Mouse (Mus musculus) ES-Bruce4 (cell line): ENCODE results near the gene Pcsk5. TPM values are rescaled to one million over a fixed set of nuclear protein-coding genes. Genes with fewer than 3 reads are reported as not detected.

Source experiments
- H3K27ac ChIP-seq: 2 replicates; pipeline ENCODE4 v1.5.1; 2012; ENCODE audit warnings: low read length, inconsistent platforms; ENCODE audit not compliant: insufficient read depth
- H3K27me3 ChIP-seq: 2 replicates; pipeline ENCODE4 v1.6.1; 2012; ENCODE audit warnings: mild to moderate bottlenecking, low read length, inconsistent platforms; ENCODE audit not compliant: control insufficient read depth, poor library complexity, insufficient read depth, severe bottlenecking
- H3K36me3 ChIP-seq: 2 replicates; pipeline ENCODE4 v1.6.1; 2012; ENCODE audit warnings: inconsistent platforms, mild to moderate bottlenecking, low read length, moderate library complexity; ENCODE audit not compliant: control insufficient read depth, poor library complexity, insufficient read depth, severe bottlenecking
- H3K4me1 ChIP-seq: one replicate; pipeline ENCODE4 v1.8.1; 2011; ENCODE audit warnings: low read length; ENCODE audit not compliant: control insufficient read depth, insufficient read depth
- H3K4me3 ChIP-seq: 2 replicates; pipeline ENCODE4 v1.5.1; 2011; ENCODE audit warnings: low read depth, mild to moderate bottlenecking, low read length
- H3K9ac ChIP-seq: 2 replicates; pipeline ENCODE4 v1.6.1; 2012; ENCODE audit warnings: low read depth, mild to moderate bottlenecking, inconsistent platforms; ENCODE audit not compliant: poor library complexity, severe bottlenecking
- H3K9me3 ChIP-seq: replicated peaks from 2 replicates; pipeline ENCODE4 v1.6.1; 2012; ENCODE audit warnings: mild to moderate bottlenecking, low read length, inconsistent platforms; ENCODE audit not compliant: control insufficient read depth, poor library complexity, insufficient read depth, severe bottlenecking
- CTCF ChIP-seq: IDR thresholded peaks from one replicate; pipeline ENCODE4 v1.8.1; 2011; ENCODE audit warnings: low read depth, low read length
- EP300 ChIP-seq: IDR thresholded peaks from 2 replicates; pipeline ENCODE4 v1.6.1; 2011; ENCODE audit warnings: low read depth, low read length; ENCODE audit not compliant: insufficient read depth
- POLR2A ChIP-seq: IDR thresholded peaks from one replicate; pipeline ENCODE4 v1.8.1; 2011; ENCODE audit warnings: low read length; ENCODE audit not compliant: insufficient read depth
- polyA plus RNA-seq: library from polyadenylated mRNA; stranded (reverse); fragments of >200 nt; gene quantifications from 2 replicates; pipeline ENCODE4 v1.2.4, GENCODE M21; 2011; ENCODE audit warnings: low read depth; ENCODE audit not compliant: missing spikeins, insufficient read depth, insufficient read length

The Pcsk5 gene
- polyA plus RNA-seq, 1 experiment, result 0.33 TPM

DNA sequence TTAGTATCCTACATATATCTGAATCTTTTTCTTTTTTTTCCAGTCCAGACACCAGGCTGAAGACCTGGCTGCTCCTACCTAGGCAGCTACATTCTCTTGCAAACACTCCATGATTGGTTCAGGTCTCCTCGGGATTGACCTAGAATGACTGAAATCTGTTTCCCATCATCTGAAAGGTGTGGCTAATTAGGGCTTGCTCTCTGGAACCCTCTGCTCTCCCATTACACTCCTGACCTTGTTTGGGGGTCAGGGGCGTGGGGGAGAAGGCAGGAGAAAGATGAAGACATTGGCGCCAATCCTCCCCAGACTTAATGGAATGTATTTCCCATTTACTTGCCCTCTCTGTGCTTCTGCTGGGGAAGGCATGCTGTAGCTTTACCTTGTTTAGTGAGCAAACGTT is 366.2 kb downstream of the Pcsk5 start:
- Histone ChIP-seq H3K27me3 (no peaks in the 10 kb centered on the region), H3K4me1 (no peaks in the 10 kb centered on the region), H3K9ac (no peak overlapping the region), H3K4me3 (no peak overlapping the region), H3K27ac (no peak overlapping the region), H3K9me3 (no peaks in the 10 kb centered on the region), H3K36me3 (no peaks in the 10 kb centered on the region)
- TF ChIP-seq CTCF, result no peak
- no peak for TF ChIP-seq POLR2A
- TF ChIP-seq EP300, result no peak

DNA sequence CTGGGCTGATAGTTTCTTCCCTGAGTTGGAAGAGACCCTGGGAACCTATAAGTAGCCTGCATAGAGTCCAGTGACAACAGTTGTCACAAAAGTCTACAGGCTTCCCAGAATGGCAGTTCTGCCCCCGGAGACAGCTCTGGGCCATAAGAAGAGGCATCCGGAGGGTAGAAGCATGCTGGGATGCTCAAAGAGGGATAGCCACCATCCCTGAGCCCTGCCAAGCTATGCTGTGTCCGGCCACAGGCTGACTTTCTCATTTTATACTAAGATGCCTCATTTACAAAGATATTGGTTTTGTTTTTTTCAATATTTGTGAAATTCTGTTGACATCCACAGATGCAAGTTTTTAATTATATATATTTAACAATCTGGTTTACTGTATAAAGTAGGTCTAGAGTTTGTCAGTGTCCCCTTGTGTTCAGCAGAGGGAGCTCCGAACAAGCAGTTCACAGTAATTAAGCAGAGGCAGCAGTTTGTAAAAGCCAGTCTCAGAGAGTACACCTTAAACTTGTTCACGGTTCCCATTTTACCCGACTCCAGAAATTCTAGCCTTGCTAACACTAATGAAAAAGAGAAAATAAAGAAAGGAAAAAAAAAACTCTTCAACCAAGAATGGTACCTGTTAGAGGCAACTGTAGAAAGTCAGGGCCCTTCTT is 369.7 kb downstream of the Pcsk5 start:
- no peaks in the 10 kb centered on the region for H3K4me1 ChIP-seq
- H3K4me3 ChIP-seq, result no peak overlapping the region
- H3K9ac ChIP-seq, result no peak overlapping the region
- H3K9me3 ChIP-seq, result no peaks in the 10 kb centered on the region
- no peaks in the 10 kb centered on the region for H3K27me3 ChIP-seq
- TF ChIP-seq POLR2A, result no peak
- TF ChIP-seq CTCF, result no peak
- TF ChIP-seq EP300, result no peak
- H3K36me3 ChIP-seq, result no peaks in the 10 kb centered on the region
- no peak overlapping the region for H3K27ac ChIP-seq

DNA sequence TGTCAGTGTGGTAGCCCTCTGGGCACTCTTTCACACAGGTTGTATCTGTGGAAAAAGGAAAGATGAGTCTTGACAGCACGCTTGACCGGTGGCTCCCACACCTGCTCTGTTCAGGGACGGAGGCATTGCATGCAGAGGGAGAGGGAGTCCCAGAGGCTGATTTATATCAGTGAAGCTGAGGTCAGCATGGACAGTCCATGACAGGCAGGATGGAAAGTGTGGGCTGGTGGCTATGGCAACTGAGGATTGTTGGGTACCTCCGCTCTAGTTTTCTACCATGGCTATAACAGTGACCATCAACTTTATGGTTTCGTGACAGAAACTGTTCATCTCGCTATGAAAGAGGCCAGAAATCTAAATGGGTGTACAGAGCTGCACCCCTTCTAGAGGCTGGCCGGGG is 385.4 kb downstream of the Pcsk5 start:
- Histone ChIP-seq H3K9me3 (no peaks in the 10 kb centered on the region), H3K36me3 (no peaks in the 10 kb centered on the region), H3K27me3 (no peaks in the 10 kb centered on the region), H3K4me1 (no peaks in the 10 kb centered on the region), H3K27ac (no peak overlapping the region), H3K9ac (no peak overlapping the region), H3K4me3 (no peak overlapping the region)
- no peak for TF ChIP-seq POLR2A
- no peak for TF ChIP-seq CTCF
- no peak for TF ChIP-seq EP300

DNA sequence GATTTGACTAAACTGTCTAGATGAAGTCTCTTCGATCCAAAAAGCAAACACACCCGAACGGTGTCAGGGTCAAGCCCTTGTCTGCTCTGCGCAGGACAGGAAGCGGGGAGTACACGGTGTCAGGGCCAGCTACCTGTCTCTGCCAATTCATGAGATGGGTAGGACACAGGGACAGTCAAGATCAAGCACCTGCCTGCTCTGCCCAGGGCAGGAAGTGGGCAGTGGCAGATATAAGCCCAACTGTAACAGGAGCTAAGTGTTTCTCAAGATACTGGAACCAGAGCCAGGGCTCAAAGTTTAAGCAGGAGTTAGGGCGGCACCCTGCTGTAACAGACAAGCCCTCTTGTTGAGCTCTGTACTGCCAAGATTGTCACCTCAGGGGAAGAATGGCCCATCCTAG is 393.9 kb downstream of the Pcsk5 start:
- Histone ChIP-seq H3K4me3 (no peak overlapping the region), H3K36me3 (no peaks in the 10 kb centered on the region), H3K9ac (no peak overlapping the region), H3K4me1 (no peaks in the 10 kb centered on the region), H3K27ac (no peak overlapping the region), H3K27me3 (no peaks in the 10 kb centered on the region), H3K9me3 (no peaks in the 10 kb centered on the region)
- TF ChIP-seq CTCF (no peak), POLR2A (no peak), EP300 (no peak)

DNA sequence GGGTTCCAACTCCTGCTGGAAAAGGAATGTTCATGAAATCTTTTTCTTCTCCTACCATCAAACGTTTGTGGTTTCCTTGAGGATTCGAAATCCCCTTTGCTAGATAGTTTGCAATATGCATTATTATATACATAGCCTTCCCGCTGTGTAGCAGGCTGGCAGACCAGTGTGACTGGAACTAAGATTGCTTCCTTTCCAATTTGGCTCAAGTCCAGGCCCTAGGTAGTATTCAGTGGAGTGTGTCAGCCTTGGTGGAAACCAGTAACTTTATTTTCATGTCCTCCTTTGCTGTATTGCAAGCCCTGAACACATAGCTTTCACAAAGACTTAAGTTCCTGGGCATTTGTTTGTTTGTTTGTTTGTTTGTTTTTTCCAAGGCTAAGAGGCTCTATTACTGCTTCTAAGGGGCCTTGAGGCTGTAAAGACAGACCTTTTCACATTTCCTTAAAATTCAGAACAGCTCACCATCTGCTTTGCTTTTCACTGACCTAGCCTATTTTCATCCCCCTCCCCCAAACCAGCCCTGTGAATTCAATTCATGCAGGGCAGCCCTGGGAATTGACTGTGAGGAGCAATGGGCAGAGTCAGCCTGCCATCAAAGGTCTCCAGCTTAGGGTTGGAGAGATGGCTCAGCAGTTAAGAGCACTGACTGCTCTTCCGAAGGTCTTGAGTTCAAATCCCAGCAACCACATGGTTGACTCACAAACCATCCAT is 397.8 kb downstream of the Pcsk5 start:
- TF ChIP-seq POLR2A (no peak), CTCF (no peak), EP300 (no peak)
- Histone ChIP-seq H3K36me3 (no peaks in the 10 kb centered on the region), H3K4me1 (no peaks in the 10 kb centered on the region), H3K27ac (no peak overlapping the region), H3K4me3 (no peak overlapping the region), H3K9me3 (no peaks in the 10 kb centered on the region), H3K9ac (no peak overlapping the region), H3K27me3 (no peaks in the 10 kb centered on the region)

GRCm38 (mm10) chr19:17436651-17437050 is 400.8 kb downstream of the Pcsk5 start:
- no peak overlapping the region for H3K4me3 ChIP-seq
- H3K27ac ChIP-seq, result no peak overlapping the region
- no peak for TF ChIP-seq EP300
- TF ChIP-seq CTCF, result no peak
- no peak for TF ChIP-seq POLR2A
- no peaks in the 10 kb centered on the region for H3K27me3 ChIP-seq
- no peaks in the 10 kb centered on the region for H3K9me3 ChIP-seq
- no peaks in the 10 kb centered on the region for H3K36me3 ChIP-seq
- no peaks in the 10 kb centered on the region for H3K4me1 ChIP-seq
- no peak overlapping the region for H3K9ac ChIP-seq
